Mouse (Mus musculus): ENCODE measurements around the gene Aars. TPM values are rescaled to one million over a fixed set of nuclear protein-coding genes. Genes with fewer than 3 reads are reported as not detected.

Gene Aars
- total RNA-seq, 2 experiments from 2014 or later: 10.3 to 26.0 TPM

DNA sequence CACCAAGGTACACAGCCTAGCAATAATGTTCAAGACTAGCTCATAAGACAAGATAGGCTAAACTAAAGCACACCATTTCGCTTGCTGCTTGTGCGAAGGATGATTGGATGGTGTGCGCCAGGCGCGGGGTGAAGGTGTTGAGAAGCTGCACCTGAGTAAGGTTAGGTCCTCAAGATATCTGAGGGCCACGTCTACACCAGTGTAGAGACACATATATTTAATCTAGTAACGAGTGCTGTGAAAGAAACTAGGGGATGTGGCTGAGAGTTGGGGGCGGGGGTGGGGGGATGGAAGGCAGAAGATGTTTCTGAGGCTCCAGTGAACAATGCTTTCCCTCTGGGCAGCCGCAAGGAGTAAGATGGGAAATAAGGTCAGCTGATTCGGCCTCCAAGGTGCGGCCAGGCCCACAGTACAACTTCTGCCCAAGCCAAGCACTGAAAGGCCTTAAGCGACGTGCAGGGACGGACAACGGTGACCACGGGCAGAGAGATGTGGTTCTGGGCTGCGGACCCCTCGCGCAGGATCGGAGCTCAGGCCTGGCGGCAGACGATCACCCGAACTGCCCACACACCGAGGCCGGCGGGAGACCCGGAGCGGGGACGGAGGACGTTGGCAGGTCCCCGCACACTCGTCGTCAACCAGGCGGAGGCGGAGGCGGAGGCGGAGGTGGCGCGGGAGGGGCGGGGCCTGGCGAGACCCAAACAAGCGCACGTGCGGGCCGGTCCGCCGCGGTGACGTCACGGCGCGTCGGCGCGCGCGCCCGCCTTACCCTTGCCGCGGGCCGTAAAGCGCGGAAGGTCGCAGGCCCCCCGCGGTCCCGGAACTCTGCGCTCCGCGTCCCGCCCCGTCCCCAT lies 61.1 kb downstream of the Aars start, which contains the start of gene Pdpr:
Gene Pdpr (plus strand): TSS at position 766 of the 854 bp plus-strand sequence.
- ATAC-seq (ENCODE audit: poor library complexity, severe bottlenecking): peak; percentile 93

DNA sequence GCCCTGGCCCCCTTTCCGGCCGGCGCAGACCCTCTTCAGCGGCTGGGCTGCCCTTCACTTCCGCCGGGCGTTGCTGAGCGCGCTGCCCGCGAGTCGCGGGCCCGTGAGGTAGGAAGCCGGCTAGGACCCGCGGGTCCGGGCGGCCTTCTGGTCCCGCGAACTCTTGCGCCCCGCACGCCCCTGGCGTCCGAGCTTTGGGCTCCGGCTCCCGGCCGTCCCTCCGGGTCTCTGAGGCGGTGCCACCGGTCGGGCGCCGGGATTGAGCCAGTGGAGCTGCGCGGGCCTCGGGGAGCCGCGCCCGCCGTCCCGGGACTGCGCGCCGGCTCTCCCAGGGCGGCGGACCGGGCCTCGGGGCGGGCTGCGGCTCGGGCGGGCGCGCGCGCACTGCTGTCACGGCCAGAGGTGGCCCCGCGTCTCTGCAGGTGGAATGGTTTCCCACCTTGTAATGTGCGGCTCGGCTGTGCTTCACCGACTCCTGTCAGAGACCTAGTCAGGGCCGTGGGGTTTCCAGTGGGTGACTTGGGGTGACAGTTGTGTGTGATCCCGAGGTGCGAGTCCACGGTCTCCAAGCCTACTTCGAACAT lies 61.9 kb downstream of the Aars start:
- ATAC-seq (ENCODE audit: poor library complexity, severe bottlenecking): peak; percentile 36

Other genes starting within 250 kb of the Aars start
- gene Il34, start 227.2 kb upstream of the Aars start, total RNA-seq (2015): not detected in 2 replicates
- not detected in 2 replicates for gene Il34, start 227.2 kb upstream of the Aars start, total RNA-seq (2017)
- 13.6 and 17.4 TPM in 2 replicates for gene Cog4, start 186.5 kb upstream of the Aars start, total RNA-seq (2015)
- 31.8 and 35.4 TPM in 2 replicates for gene Cog4, start 186.5 kb upstream of the Aars start, total RNA-seq (2017)
- 58.4 and 63.2 TPM in 2 replicates for gene Sf3b3, start 186.4 kb upstream of the Aars start, total RNA-seq (2015)
- 74.7 and 87.7 TPM in 2 replicates for gene Sf3b3, start 186.4 kb upstream of the Aars start, total RNA-seq (2017)
- gene Fuk, start 130.7 kb upstream of the Aars start, total RNA-seq (2015): 1.5 and 3.4 TPM in 2 replicates
- gene Fuk, start 130.7 kb upstream of the Aars start, total RNA-seq (2017): 3.7 TPM in 2 replicates
- 23.1 and 25.0 TPM in 2 replicates for gene St3gal2, start 113.2 kb upstream of the Aars start, total RNA-seq (2015)
- gene St3gal2, start 113.2 kb upstream of the Aars start, total RNA-seq (2017): 15.2 and 17.0 TPM in 2 replicates
- 41.4 and 44.5 TPM in 2 replicates for gene Ddx19a, start 35.3 kb upstream of the Aars start, total RNA-seq (2015)
- gene Ddx19a, start 35.3 kb upstream of the Aars start, total RNA-seq (2017): 22.4 and 32.5 TPM in 2 replicates
- 4.3 and 5.5 TPM in 2 replicates for gene Ddx19b, start 1.4 kb upstream of the Aars start, total RNA-seq (2015)
- gene Ddx19b, start 1.4 kb upstream of the Aars start, total RNA-seq (2017): 8.6 and 10.5 TPM in 2 replicates
- gene Exosc6, start 23.2 kb downstream of the Aars start, total RNA-seq (2015): 7.4 and 13.8 TPM in 2 replicates
- gene Exosc6, start 23.2 kb downstream of the Aars start, total RNA-seq (2017): 11.3 and 13.4 TPM in 2 replicates
- not detected in 2 replicates for gene Clec18a, start 59.3 kb downstream of the Aars start, total RNA-seq (2015)
- not detected in 2 replicates for gene Clec18a, start 59.3 kb downstream of the Aars start, total RNA-seq (2017)
- 8.1 and 9.6 TPM in 2 replicates for gene Pdpr, start 61.5 kb downstream of the Aars start, total RNA-seq (2015)
- 14.9 and 18.5 TPM in 2 replicates for gene Pdpr, start 61.5 kb downstream of the Aars start, total RNA-seq (2017)
- 52.3 and 56.4 TPM in 2 replicates for gene Glg1, start 226.1 kb downstream of the Aars start, total RNA-seq (2015)
- 55.9 and 56.6 TPM in 2 replicates for gene Glg1, start 226.1 kb downstream of the Aars start, total RNA-seq (2017)

All from megakaryocyte, adult 5-6 weeks (primary cell).